Mouse (Mus musculus) leukemia stem cell, adult 10-12 weeks (primary cell): Measurements from ENCODE around the gene Artn. TPM values are rescaled to one million over a fixed set of nuclear protein-coding genes. Genes with fewer than 3 reads are reported as not detected.

ENCODE experiments used
- polyA plus RNA-seq: library from polyadenylated mRNA; stranded (reverse); fragments of >175 nt; gene quantifications from 2 replicates; pipeline ENCODE4 v1.2.3, GENCODE M21; 2012; ENCODE audit warnings: low replicate concordance

The Artn gene
- 5.9 and 17.9 TPM in 2 replicates for polyA plus RNA-seq

GRCm38 (mm10) chr4:117929391-117929881 lies at the start of gene Artn:
Artn (minus strand) TSS chr4:117929763.

GRCm38 (mm10) chr4:117914591-117915442 lies 14.7 kb downstream of the Artn start, which contains the start of gene Ipo13:
Ipo13 (minus strand) TSS chr4:117914999.

GRCm38 (mm10) chr4:117891738-117892161 lies 37.8 kb downstream of the Artn start, which contains the start of gene Dph2:
Dph2 (minus strand) TSS chr4:117892032.

GRCm38 (mm10) chr4:117887133-117887532 lies 42.4 kb downstream of the Artn start, which contains the start of gene Atp6v0b:
Atp6v0b (minus strand) TSS chr4:117887333.

GRCm38 (mm10) chr4:117882701-117883691 lies 46.6 kb downstream of the Artn start, which contains the start of gene B4galt2:
B4galt2 (minus strand) TSS chr4:117883487.

Other genes with a start within 250 kb of the Artn start
- 18.0 and 21.7 TPM in 2 replicates for gene Dmap1, start 247.5 kb downstream of the Artn start, polyA plus RNA-seq
- not detected in 2 replicates for gene Gm12845, start 205.4 kb downstream of the Artn start, polyA plus RNA-seq
- gene Klf17, start 164.1 kb downstream of the Artn start, polyA plus RNA-seq = not detected in 2 replicates
- gene Slc6a9, start 95.3 kb downstream of the Artn start, polyA plus RNA-seq = 113 and 202 TPM in 2 replicates
- gene Ccdc24, start 57.2 kb downstream of the Artn start, polyA plus RNA-seq = 0.11 TPM in 1 of 2 replicates, not detected in the other
- 0.57 and 2.7 TPM in 2 replicates for gene B4galt2, start 46.3 kb downstream of the Artn start, polyA plus RNA-seq
- gene Atp6v0b, start 42.4 kb downstream of the Artn start, polyA plus RNA-seq = 59.5 and 456 TPM in 2 replicates
- 11.8 and 31.2 TPM in 2 replicates for gene Dph2, start 37.7 kb downstream of the Artn start, polyA plus RNA-seq
- gene Ipo13, start 14.8 kb downstream of the Artn start, polyA plus RNA-seq = 16.8 and 36.7 TPM in 2 replicates
- gene St3gal3, start 205.2 kb upstream of the Artn start, polyA plus RNA-seq = 21.6 and 35.8 TPM in 2 replicates